Mouse (Mus musculus) right cerebral cortex, postnatal 36 days (tissue): Measurements from ENCODE around the gene Usp31.

ENCODE experiments used
- DNase-seq, 2 experiments: peaks; one replicate each; pipeline ENCODE4 v3.0.0; 2022; ENCODE audit warnings: low spot score in 2 of 2, mixed read lengths in 1 of 2

Gene Usp31

GRCm38 (mm10) chr7:121707073-121707667, at the start of gene Usp31:
Usp31 (minus strand) TSS chr7:121707253.
- DNase-seq = peak; percentile 95 to 97

- no peak for DNase-seq
Observed at GRCm38 (mm10) chr7:121754748-121755147, 47.7 kb upstream of the Usp31 start.

GRCm38 (mm10) chr7:121750244-121750643, 43.2 kb upstream of the Usp31 start:
- no peak for DNase-seq

- no peak for DNase-seq
Observed at GRCm38 (mm10) chr7:121737511-121738415, 30.7 kb upstream of the Usp31 start.

GRCm38 (mm10) chr7:121734171-121734831, 27.2 kb upstream of the Usp31 start, which contains the start of gene Scnn1g:
Scnn1g (plus strand) TSS chr7:121734479.
- peak; percentile 79 to 82 for DNase-seq

- no peak for DNase-seq
Observed at GRCm38 (mm10) chr7:121730225-121730624, 23.2 kb upstream of the Usp31 start.

- DNase-seq = peak in 1 of 2 experiments; percentile 20
Observed at GRCm38 (mm10) chr7:121717031-121717430, 10.0 kb upstream of the Usp31 start.

- DNase-seq = no peak
Observed at GRCm38 (mm10) chr7:121711171-121711570, 4.1 kb upstream of the Usp31 start.

GRCm38 (mm10) chr7:121706411-121707072, 511 bp downstream of the Usp31 start:
- DNase-seq = peak; percentile 23 to 32

- DNase-seq = no peak
Observed at GRCm38 (mm10) chr7:121705051-121705450, 2.0 kb downstream of the Usp31 start.

- no peak for DNase-seq
Observed at GRCm38 (mm10) chr7:121701983-121702382, 5.1 kb downstream of the Usp31 start.

GRCm38 (mm10) chr7:121700480-121700879, 6.6 kb downstream of the Usp31 start:
- DNase-seq = no peak

GRCm38 (mm10) chr7:121699218-121699617, 7.8 kb downstream of the Usp31 start:
- DNase-seq = no peak

- no peak for DNase-seq
Observed at GRCm38 (mm10) chr7:121697574-121697973, 9.5 kb downstream of the Usp31 start.

GRCm38 (mm10) chr7:121697170-121697569, 9.9 kb downstream of the Usp31 start:
- no peak for DNase-seq

- no peak for DNase-seq
Observed at GRCm38 (mm10) chr7:121691803-121692202, 15.2 kb downstream of the Usp31 start.

- DNase-seq = no peak
Observed at GRCm38 (mm10) chr7:121689338-121689737, 17.7 kb downstream of the Usp31 start.

GRCm38 (mm10) chr7:121685140-121685984, 21.7 kb downstream of the Usp31 start:
- no peak for DNase-seq

- DNase-seq = no peak
Observed at GRCm38 (mm10) chr7:121681191-121681590, 25.9 kb downstream of the Usp31 start.

- DNase-seq = no peak
Observed at GRCm38 (mm10) chr7:121677105-121677753, 29.8 kb downstream of the Usp31 start.
